Mouse (Mus musculus) layer of hippocampus, postnatal 10 days (tissue): ENCODE results near the gene Cerkl. TPM values are rescaled to one million over a fixed set of nuclear protein-coding genes. Genes with fewer than 3 reads are reported as not detected.

Source experiments
- DNase-seq, 2 experiments: peaks; one replicate each; pipeline ENCODE4 v3.0.0; 2021; ENCODE audit warnings: low spot score in 2 of 2
- total RNA-seq, 2 experiments: library from RNA; stranded (reverse); gene quantifications; 2 replicates each; pipeline ENCODE4 v1.2.3; 2021

Gene Cerkl
- total RNA-seq, 2 experiments from 2014 or later, result 3.4 to 4.7 TPM

GRCm38 (mm10) chr2:79443861-79444620, 12.5 kb downstream of the Cerkl start:
- no peak for DNase-seq

GRCm38 (mm10) chr2:79443401-79443800, 13.2 kb downstream of the Cerkl start:
- DNase-seq, result no peak

GRCm38 (mm10) chr2:79442906-79443305, 13.7 kb downstream of the Cerkl start:
- no peak for DNase-seq

GRCm38 (mm10) chr2:79442227-79442626, 14.4 kb downstream of the Cerkl start:
- no peak for DNase-seq

- DNase-seq, result no peak
Observed at GRCm38 (mm10) chr2:79430061-79430460, 26.5 kb downstream of the Cerkl start.

- no peak for DNase-seq
Observed at GRCm38 (mm10) chr2:79429650-79430049, 26.9 kb downstream of the Cerkl start.

GRCm38 (mm10) chr2:79429108-79429507, 27.5 kb downstream of the Cerkl start:
- no peak for DNase-seq

GRCm38 (mm10) chr2:79428569-79429104, 27.9 kb downstream of the Cerkl start:
- no peak for DNase-seq

- DNase-seq, result no peak
Observed at GRCm38 (mm10) chr2:79428022-79428421, 28.6 kb downstream of the Cerkl start.

- DNase-seq, result no peak
Observed at GRCm38 (mm10) chr2:79421696-79422095, 34.9 kb downstream of the Cerkl start.

- DNase-seq, result no peak
Observed at GRCm38 (mm10) chr2:79414505-79414904, 42.1 kb downstream of the Cerkl start.

GRCm38 (mm10) chr2:79410903-79411255, 45.7 kb downstream of the Cerkl start:
- no peak for DNase-seq

GRCm38 (mm10) chr2:79410247-79410902, 46.2 kb downstream of the Cerkl start:
- no peak for DNase-seq

GRCm38 (mm10) chr2:79405661-79406405, 50.8 kb downstream of the Cerkl start:
- DNase-seq, result no peak

GRCm38 (mm10) chr2:79400045-79400444, 56.5 kb downstream of the Cerkl start:
- DNase-seq, result no peak

GRCm38 (mm10) chr2:79399234-79400000, 57.2 kb downstream of the Cerkl start:
- DNase-seq, result no peak

GRCm38 (mm10) chr2:79398831-79399230, 57.8 kb downstream of the Cerkl start:
- DNase-seq, result no peak

GRCm38 (mm10) chr2:79398343-79398742, 58.2 kb downstream of the Cerkl start:
- no peak for DNase-seq

GRCm38 (mm10) chr2:79397107-79397506, 59.5 kb downstream of the Cerkl start:
- DNase-seq, result no peak

GRCm38 (mm10) chr2:79379087-79380041, 77.2 kb downstream of the Cerkl start:
- DNase-seq, result no peak
